Mouse (Mus musculus) kidney, embryonic 16.5 days (tissue): ENCODE data around the gene Olfr1224-ps1. TPM values are rescaled to one million over a fixed set of nuclear protein-coding genes. Genes with fewer than 3 reads are reported as not detected.
"Not testable (repeated sequence)": the region's sequence is repeated elsewhere in the genome, so short reads cannot be mapped to it uniquely, and the experiment has no call there.

Source experiments
- ATAC-seq: fragments of 200-750 bp; cut with Nextera tagmentation; 2 replicates; pipeline ENCODE4 v1.8.0; 2017; ENCODE audit warnings: moderate TSS enrichment; ENCODE audit not compliant: low FRiP score, low TSS enrichment
- H3K27ac ChIP-seq: fragments of 300-500 bp; sonication (generic); 2 replicates; pipeline ENCODE4 v1.5.1; 2014; ENCODE audit warnings: low read length
- H3K27me3 ChIP-seq: fragments of 300-500 bp; sonication (generic); 2 replicates; pipeline ENCODE4 v1.6.1; 2014; ENCODE audit warnings: low read length, control low read depth, mixed read lengths; ENCODE audit not compliant: insufficient read depth
- H3K36me3 ChIP-seq: fragments of 300-500 bp; sonication (generic); 2 replicates; pipeline ENCODE4 v1.6.1; 2014; ENCODE audit warnings: low read length, control low read depth, mixed read lengths; ENCODE audit not compliant: insufficient read depth
- H3K4me1 ChIP-seq: fragments of 300-500 bp; sonication (generic); 2 replicates; pipeline ENCODE4 v1.6.1; 2014; ENCODE audit warnings: low read length, control low read depth, mixed read lengths; ENCODE audit not compliant: insufficient read depth
- H3K4me2 ChIP-seq: fragments of 300-500 bp; sonication (generic); replicated peaks from 2 replicates; pipeline ENCODE4 v1.6.1; 2014; ENCODE audit warnings: low read depth, low read length
- H3K4me3 ChIP-seq: fragments of 300-500 bp; sonication (generic); 2 replicates; pipeline ENCODE4 v1.5.1; 2014; ENCODE audit warnings: mild to moderate bottlenecking, low read length
- H3K9ac ChIP-seq: fragments of 300-500 bp; sonication (generic); replicated peaks from 2 replicates; pipeline ENCODE4 v1.6.1; 2014; ENCODE audit warnings: low read length
- H3K9me3 ChIP-seq: fragments of 300-500 bp; sonication (generic); 2 replicates; pipeline ENCODE4 v1.6.1; 2016; ENCODE audit warnings: low read length, control low read depth
- WGBS: fragments of 180-500 bp; shearing (Covaris S2); extraction: QIAGEN DNeasy Blood & Tissue Kit; methylation state at CpG from one replicate; pipeline ENCODE4 v1.1.7; 2014; 5-methylcytosine and 5-hydroxymethylcytosine counted together
- polyA plus RNA-seq: library from polyadenylated mRNA; unstranded; fragments of >200 nt; fragmentation: Nextera tagmentation; extraction: Ambion mirVana; gene quantifications from 2 replicates; pipeline ENCODE4 v1.2.1, GENCODE M21; 2015

Gene Olfr1224-ps1
- polyA plus RNA-seq, result not detected in 2 replicates

DNA sequence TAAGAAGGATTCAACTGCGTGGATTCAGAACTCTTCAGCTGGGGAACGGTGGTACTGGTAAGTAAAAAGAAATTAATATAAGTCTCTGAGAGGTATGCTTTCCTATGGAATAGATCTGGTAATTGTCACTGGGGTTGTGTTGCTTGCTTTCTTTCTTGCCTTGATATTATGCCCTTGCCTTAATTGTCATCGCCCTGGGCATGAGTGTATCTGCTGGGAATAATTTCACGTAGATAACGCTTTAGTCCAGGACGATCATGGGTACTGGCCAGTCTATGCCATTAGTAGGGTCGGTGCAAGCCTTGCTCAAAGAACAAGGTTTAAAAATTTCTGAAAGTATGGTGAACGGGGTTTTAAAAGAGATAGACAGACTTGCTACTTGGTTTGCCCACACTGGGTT, at the start of gene Olfr1224-ps1:
Gene Olfr1224-ps1 (minus strand): TSS at position 101 of the 400 bp plus-strand sequence.
- H3K9me3 ChIP-seq, H3K4me2 ChIP-seq, H3K36me3 ChIP-seq, H3K4me3 ChIP-seq, H3K4me1 ChIP-seq, H3K27ac ChIP-seq, H3K27me3 ChIP-seq, H3K9ac ChIP-seq, ATAC-seq: not testable (repeated sequence)
- WGBS, result 93% methylated on average over 8 of the region's 8 CpGs

DNA sequence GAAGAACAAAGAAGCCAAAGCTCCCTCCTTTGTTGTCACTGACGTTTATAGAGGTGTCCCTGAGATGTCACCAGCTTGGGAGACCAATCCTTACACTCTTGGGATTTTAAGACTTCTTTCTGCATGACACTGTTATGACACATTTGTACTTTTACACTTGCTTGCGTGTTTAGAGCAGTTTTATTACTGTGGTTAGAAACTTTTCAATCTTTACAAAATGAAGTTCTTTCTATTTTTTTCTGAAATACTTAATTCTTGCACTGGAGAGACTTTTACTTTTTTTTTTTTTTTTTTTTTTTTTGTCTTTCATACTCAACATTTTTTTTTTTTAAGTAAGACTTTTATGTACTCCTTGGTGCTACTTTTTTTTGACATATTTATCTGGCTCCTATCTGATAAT, 36.1 kb upstream of the Olfr1224-ps1 start, which contains the start of gene Olfr1226:
Gene Olfr1226 (minus strand): TSS at position 101 of the 400 bp plus-strand sequence.
- Histone ChIP-seq H3K4me3 (no peak within 1 kb of the TSS), H3K4me1 (no peaks in the 10 kb centered on the region), H3K4me2 (no peak within 1 kb of the TSS), H3K9me3 (no peaks in the 10 kb centered on the region), H3K9ac (no peak within 1 kb of the TSS), H3K27me3 (no peaks in the 10 kb centered on the region), H3K27ac (no peak within 1 kb of the TSS), H3K36me3 (no peaks in the 10 kb centered on the region)
- WGBS, result 54% methylated on average over 2 of the region's 2 CpGs
- ATAC-seq, result no peak

DNA sequence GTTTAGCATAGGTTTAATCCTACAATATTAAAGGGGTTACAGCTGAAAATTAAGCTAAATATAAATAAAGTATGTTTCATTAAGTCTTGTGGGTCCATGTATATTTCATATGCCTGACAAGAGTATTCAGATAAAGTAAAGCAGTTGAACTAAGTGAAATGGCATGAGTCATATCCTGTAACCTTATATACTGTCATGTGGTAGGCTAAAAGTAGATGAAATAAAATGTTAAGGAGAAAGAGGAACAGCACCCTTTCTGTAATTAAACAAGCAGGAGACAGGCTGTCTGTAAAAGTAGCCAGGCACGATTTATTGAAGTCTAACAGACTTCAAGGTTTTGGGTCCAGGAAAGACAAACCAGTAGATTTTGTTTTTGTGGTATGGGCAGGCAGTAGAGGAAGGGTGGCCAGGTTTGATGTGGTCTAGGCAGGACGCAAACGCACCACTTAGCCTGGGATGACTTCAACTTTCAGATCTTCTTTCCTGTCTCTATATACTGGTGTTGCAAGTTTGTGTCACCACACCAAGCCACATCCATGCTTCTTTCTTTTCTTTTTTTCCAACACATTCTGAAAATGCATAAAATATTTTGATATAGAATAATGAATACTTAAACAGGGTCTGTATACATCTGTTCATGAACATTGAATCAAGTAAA, 32.6 kb upstream of the Olfr1224-ps1 start:
- Histone ChIP-seq H3K9me3 (no peaks in the 10 kb centered on the region), H3K27me3 (no peaks in the 10 kb centered on the region), H3K9ac (no peak overlapping the region), H3K4me2 (no peak overlapping the region), H3K4me3 (no peak overlapping the region), H3K36me3 (no peaks in the 10 kb centered on the region), H3K4me1 (no peaks in the 10 kb centered on the region), H3K27ac (no peak overlapping the region)
- no peak for ATAC-seq
- WGBS, result 83% methylated on average over 3 of the region's 3 CpGs

DNA sequence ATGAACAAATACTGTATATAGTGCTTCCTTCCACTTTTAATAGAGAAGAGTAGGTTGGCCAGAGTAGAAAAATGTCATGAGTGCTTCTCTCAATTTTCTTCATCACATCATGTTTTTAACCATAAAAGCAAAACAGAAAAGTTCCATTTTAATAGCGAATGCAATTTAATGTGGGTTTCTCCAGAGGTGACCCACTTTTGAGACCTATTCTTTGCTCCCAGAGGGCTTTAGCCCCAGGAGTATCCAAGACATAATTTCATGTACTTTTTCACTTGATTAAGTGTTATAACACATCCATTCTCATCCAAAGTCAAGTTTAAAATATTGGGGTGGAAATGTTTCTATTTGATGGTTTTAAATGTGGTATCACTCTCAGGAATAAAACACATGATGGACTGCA, 10.7 kb upstream of the Olfr1224-ps1 start, which contains the start of gene Olfr1225:
Gene Olfr1225 (minus strand): TSS at position 101 of the 400 bp plus-strand sequence.
- no peaks in the 10 kb centered on the region for H3K27me3 ChIP-seq
- H3K36me3 ChIP-seq, result no peaks in the 10 kb centered on the region
- no peak within 1 kb of the TSS for H3K27ac ChIP-seq
- no peaks in the 10 kb centered on the region for H3K9me3 ChIP-seq
- no peaks in the 10 kb centered on the region for H3K4me1 ChIP-seq
- WGBS, result 85% methylated on average over 1 of the region's 1 CpGs
- no peak within 1 kb of the TSS for H3K4me2 ChIP-seq
- no peak within 1 kb of the TSS for H3K4me3 ChIP-seq
- no peak for ATAC-seq
- H3K9ac ChIP-seq, result no peak within 1 kb of the TSS

DNA sequence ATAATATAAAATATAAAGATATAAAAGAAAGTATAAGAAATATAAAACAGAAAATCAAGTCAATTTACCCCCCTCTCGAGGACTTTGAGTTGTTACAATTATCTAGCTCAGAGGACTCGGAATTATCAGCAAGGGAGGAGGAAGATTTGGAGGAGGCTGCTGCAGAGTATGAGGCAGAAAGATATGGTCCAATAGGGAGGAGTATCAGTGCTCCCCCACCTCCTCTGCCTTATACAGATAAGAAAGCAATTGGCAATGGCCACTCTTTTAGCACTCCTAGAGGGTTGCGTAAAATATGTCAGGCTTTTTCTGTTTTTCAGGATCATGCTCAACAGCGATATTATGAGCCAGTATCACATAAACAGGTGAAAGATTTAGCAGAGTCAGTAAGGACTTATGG, 820 bp upstream of the Olfr1224-ps1 start:
- H3K4me2 ChIP-seq, H3K9ac ChIP-seq, ATAC-seq, H3K27me3 ChIP-seq, H3K4me1 ChIP-seq, H3K36me3 ChIP-seq, H3K4me3 ChIP-seq, H3K9me3 ChIP-seq, H3K27ac ChIP-seq: not testable (repeated sequence)
- WGBS, result 90% methylated on average over 4 of the region's 4 CpGs

DNA sequence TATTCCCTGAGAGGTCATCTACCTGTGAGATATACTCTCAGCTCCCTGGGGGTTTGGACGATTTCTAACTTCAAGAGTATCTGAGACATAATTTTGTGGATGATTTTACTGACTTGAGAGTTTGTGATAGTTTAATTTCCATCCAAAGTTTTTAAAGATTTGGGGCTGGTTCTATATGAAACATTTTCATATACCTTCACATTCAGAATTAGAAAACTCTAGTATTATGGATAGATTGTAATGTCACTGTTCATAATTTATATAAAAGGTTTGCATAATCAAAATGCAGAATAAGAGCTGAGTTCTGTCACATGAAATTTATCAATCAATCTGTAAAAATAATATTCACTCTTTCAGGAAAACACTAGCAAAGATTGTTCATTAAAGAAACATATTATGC, 12.4 kb downstream of the Olfr1224-ps1 start, which contains the start of gene Olfr1223:
Gene Olfr1223 (minus strand): TSS at position 101 of the 400 bp plus-strand sequence.
- no peak within 1 kb of the TSS for H3K27ac ChIP-seq
- H3K9me3 ChIP-seq, result no peaks in the 10 kb centered on the region
- no peaks in the 10 kb centered on the region for H3K27me3 ChIP-seq
- H3K4me3 ChIP-seq, result no peak within 1 kb of the TSS
- no peak for ATAC-seq
- H3K9ac ChIP-seq, result no peak within 1 kb of the TSS
- WGBS, result 59% methylated on average over 1 of the region's 1 CpGs
- no peaks in the 10 kb centered on the region for H3K36me3 ChIP-seq
- H3K4me1 ChIP-seq, result no peaks in the 10 kb centered on the region
- no peak within 1 kb of the TSS for H3K4me2 ChIP-seq

DNA sequence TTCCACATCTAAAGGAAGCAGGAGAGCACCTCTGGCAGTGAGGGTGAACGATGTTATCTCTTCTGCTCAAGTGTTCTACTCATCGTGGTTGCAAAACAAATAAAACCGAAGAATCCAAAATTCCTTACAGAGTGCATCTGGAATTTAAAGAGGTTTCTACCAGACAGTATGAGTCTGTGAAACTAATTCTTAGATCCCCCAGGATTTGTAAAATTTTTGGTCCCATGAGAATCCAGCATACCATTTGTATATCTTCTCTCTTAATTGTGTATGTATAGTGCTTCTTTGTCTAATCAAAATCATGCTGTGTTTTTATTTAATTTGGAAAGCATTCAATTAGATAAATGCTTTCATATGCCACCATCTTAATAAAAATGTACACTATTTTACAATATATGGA, 30.9 kb downstream of the Olfr1224-ps1 start, which contains the start of gene Olfr1222:
Gene Olfr1222 (minus strand): TSS at position 101 of the 400 bp plus-strand sequence.
- ATAC-seq, result no peak
- WGBS, result 65% methylated on average over 3 of the region's 3 CpGs
- Histone ChIP-seq H3K36me3 (no peaks in the 10 kb centered on the region), H3K27ac (no peak within 1 kb of the TSS), H3K9ac (no peak within 1 kb of the TSS), H3K4me1 (no peaks in the 10 kb centered on the region), H3K9me3 (no peaks in the 10 kb centered on the region), H3K4me3 (no peak within 1 kb of the TSS), H3K4me2 (no peak within 1 kb of the TSS), H3K27me3 (no peaks in the 10 kb centered on the region)

DNA sequence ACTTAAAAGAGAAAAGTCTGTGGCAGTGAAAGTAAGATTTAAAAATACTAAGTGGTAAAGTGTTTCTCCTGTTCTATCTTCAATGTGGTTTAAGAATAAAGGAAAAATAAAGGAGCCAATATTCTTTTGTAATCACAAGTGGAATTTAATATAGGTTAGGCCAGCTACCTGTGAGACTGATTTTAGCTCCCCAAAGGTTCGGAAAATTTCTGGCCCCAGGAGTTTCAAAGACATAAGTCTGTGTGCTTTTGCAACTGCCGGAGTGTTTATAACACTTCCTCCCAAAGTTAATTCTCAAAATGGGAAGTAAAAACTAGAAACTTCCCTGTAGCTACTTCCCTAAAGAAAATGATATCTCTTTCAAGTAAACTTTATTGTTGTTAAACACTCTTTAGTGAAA, 46.7 kb downstream of the Olfr1224-ps1 start, which contains the start of gene Olfr1221:
Gene Olfr1221 (minus strand): TSS at position 101 of the 400 bp plus-strand sequence.
- 87% methylated on average over 2 of the region's 2 CpGs for WGBS

DNA sequence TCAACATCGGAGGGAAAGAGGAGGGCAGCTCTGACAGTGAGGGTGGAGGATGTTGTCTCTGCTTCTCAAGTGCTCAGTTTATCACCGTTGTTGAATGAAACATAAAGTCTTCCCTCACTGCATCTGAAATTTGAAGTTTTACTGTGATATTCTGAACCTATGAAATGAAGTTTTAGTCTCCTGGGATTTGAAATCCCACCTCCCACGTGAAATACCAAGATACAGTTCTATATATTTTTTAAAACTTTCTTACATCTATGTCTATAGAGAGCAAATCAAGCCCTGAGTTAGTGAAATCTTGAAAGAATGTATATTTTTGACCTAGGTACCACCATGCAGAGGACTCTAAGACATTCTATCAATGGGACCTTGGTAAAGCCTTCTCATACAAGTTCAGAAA, 57.2 kb downstream of the Olfr1224-ps1 start, which contains the start of gene Olfr1220:
Gene Olfr1220 (minus strand): TSS at position 101 of the 400 bp plus-strand sequence.
- no peaks in the 10 kb centered on the region for H3K36me3 ChIP-seq
- no peak within 1 kb of the TSS for H3K4me2 ChIP-seq
- no peaks in the 10 kb centered on the region for H3K4me1 ChIP-seq
- no peak within 1 kb of the TSS for H3K4me3 ChIP-seq
- no peaks in the 10 kb centered on the region for H3K27me3 ChIP-seq
- H3K9me3 ChIP-seq, result no peaks in the 10 kb centered on the region
- ATAC-seq, result no peak
- 72% methylated on average over 3 of the region's 3 CpGs for WGBS
- H3K9ac ChIP-seq, result no peak within 1 kb of the TSS
- H3K27ac ChIP-seq, result no peak within 1 kb of the TSS

More for the DNA sequence above, 46.7 kb downstream of the Olfr1224-ps1 start, which contains the start of gene Olfr1221:
- no peak within 1 kb of the TSS for H3K9ac ChIP-seq
- H3K4me2 ChIP-seq, result no peak within 1 kb of the TSS
- no peaks in the 10 kb centered on the region for H3K27me3 ChIP-seq
- H3K36me3 ChIP-seq, result no peaks in the 10 kb centered on the region
- H3K4me1 ChIP-seq, result no peaks in the 10 kb centered on the region
- H3K4me3 ChIP-seq, result no peak within 1 kb of the TSS
- no peaks in the 10 kb centered on the region for H3K9me3 ChIP-seq
- no peak within 1 kb of the TSS for H3K27ac ChIP-seq
- no peak for ATAC-seq

DNA sequence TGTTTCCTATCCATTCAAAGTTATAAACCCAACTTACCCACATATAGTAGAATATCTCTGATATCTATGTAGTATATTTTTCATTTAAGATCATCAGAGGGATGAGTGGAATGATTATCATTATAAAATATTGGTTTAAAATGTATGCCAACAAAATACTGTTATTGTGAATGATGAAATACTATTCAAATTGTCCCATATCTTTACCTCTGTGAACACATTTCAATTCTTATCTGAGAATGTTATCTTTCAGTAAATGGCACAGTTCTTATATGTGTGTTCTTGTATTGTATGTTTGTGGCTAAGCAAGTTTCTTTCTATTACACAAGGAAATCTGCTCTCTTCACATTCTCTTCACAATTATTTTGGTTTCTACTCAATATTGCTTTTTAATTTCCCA, 58.2 kb downstream of the Olfr1224-ps1 start:
- ATAC-seq, result no peak
- no peaks in the 10 kb centered on the region for H3K9me3 ChIP-seq
- H3K9ac ChIP-seq, result no peak overlapping the region
- H3K27ac ChIP-seq, result no peak overlapping the region
- H3K36me3 ChIP-seq, result no peaks in the 10 kb centered on the region
- H3K27me3 ChIP-seq, result no peaks in the 10 kb centered on the region
- H3K4me3 ChIP-seq, result no peak overlapping the region
- no peak overlapping the region for H3K4me2 ChIP-seq
- H3K4me1 ChIP-seq, result no peaks in the 10 kb centered on the region
